Mouse (Mus musculus): Measurements from ENCODE around the gene Snx18.

DNA sequence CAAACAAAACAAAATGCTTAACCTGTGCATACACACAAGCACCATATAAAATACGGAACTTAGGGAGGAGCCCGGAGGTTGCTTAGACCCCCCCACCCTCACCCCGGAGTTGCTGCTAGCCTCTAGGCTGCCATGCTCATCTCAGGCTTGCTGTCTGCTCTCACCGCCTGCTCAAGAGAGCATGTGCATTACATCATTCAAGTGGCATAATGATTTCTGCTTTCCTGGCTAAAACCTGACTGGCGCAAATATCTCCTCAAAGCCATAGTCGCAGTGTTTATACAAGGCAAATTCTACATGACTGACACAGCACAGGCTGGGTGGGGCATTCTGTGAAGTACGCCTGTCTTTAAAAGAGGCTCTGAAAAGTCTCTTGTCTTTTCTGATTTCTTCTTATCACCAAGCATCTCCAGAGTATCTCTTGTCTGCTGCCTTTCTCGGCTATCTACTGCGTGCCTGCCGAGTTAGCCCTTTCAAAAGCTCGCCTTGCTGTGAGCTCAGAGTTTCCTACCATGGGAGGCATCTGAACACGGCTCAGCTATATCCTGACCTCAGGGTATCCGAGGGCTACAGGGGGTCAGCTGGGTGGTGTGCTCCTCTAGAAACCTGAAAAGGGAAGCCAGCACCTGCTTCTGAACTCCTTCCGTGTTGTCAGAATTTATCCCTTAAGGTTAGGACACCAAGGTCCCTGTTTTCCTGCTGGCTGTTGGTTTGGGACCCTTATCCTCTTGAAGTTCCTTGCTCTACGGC, 16.5 kb upstream of the Snx18 start:
- TF ChIP-seq CTCF (IDR thresholded peaks at IDR 0.05; ENCODE audit: borderline replicate concordance, insufficient read depth, low read depth, low read length) = no peak
- TF ChIP-seq POLR2A (IDR thresholded peaks at IDR 0.05; ENCODE audit: borderline replicate concordance, insufficient read depth, low read length) = no peak

Data from cerebellum, adult 2 months (tissue).